Mouse (Mus musculus) heart, embryonic 10.5 days (tissue): ENCODE data around the gene Ccnk. TPM values are rescaled to one million over a fixed set of nuclear protein-coding genes. Genes with fewer than 3 reads are reported as not detected.

Experiments used
- DNase-seq: peaks from one replicate; pipeline ENCODE4 v3.0.0-alpha.2; 2017; ENCODE audit warnings: low spot score
- H3K27ac ChIP-seq: fragments of 300-500 bp; sonication (generic); 2 replicates; pipeline ENCODE4 v1.5.1; 2016; ENCODE audit warnings: mild to moderate bottlenecking
- H3K27me3 ChIP-seq: fragments of 300-500 bp; sonication (generic); 2 replicates; pipeline ENCODE4 v1.6.1; 2016; ENCODE audit warnings: mild to moderate bottlenecking; ENCODE audit not compliant: poor library complexity, insufficient read depth, severe bottlenecking
- H3K36me3 ChIP-seq: fragments of 300-500 bp; sonication (generic); 2 replicates; pipeline ENCODE4 v1.6.1; 2016; ENCODE audit warnings: mild to moderate bottlenecking, moderate library complexity
- H3K4me1 ChIP-seq: fragments of 300-500 bp; sonication (generic); 2 replicates; pipeline ENCODE4 v1.6.1; 2016; ENCODE audit warnings: mild to moderate bottlenecking
- H3K4me3 ChIP-seq: fragments of 300-500 bp; sonication (generic); 2 replicates; pipeline ENCODE4 v1.5.1; 2016; ENCODE audit warnings: mild to moderate bottlenecking, moderate library complexity
- H3K9me3 ChIP-seq: fragments of 300-500 bp; sonication (generic); 2 replicates; pipeline ENCODE4 v1.6.1; 2016; ENCODE audit warnings: mild to moderate bottlenecking, moderate library complexity
- WGBS: fragments of 180-500 bp; shearing (Covaris S2); methylation state at CpG from one replicate; pipeline ENCODE4 v1.1.7; 2016; 5-methylcytosine and 5-hydroxymethylcytosine counted together
- polyA plus RNA-seq: library from polyadenylated mRNA; unstranded; fragments of >200 nt; fragmentation: Nextera tagmentation; extraction: Ambion mirVana; gene quantifications from 2 replicates; pipeline ENCODE4 v1.2.1, GENCODE M21; 2016

Ccnk gene
- polyA plus RNA-seq, 1 experiment from 2014 or later: 3.6 TPM

DNA sequence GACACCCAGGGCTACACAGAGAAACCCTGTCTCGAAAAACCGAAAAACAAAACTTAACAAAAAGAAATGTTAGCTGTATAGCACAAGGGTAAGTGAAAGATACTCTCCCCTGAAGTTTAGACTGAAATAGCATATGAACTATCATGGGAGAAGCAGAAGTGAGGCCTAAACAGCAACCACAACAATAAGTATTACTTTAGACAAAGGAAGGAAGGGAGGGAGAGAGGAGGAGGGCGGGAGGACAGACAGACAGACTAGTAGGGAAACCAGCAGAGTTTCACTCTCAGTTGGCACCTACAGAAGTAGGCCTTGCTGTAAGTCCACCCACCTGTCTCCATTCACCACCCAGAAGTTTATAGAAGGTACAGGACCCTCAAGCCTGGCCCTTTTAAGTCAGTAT lies 8.9 kb upstream of the Ccnk start:
- Histone ChIP-seq H3K36me3 (no peaks in the 10 kb centered on the region), H3K27ac (no peak overlapping the region), H3K4me1 (peaks cover 13% of the 10 kb centered on the region), H3K4me3 (no peak overlapping the region), H3K27me3 (no peaks in the 10 kb centered on the region), H3K9me3 (no peaks in the 10 kb centered on the region)
- DNase-seq: no peak
- WGBS: 81% methylated on average over 3 of the region's 3 CpGs

DNA sequence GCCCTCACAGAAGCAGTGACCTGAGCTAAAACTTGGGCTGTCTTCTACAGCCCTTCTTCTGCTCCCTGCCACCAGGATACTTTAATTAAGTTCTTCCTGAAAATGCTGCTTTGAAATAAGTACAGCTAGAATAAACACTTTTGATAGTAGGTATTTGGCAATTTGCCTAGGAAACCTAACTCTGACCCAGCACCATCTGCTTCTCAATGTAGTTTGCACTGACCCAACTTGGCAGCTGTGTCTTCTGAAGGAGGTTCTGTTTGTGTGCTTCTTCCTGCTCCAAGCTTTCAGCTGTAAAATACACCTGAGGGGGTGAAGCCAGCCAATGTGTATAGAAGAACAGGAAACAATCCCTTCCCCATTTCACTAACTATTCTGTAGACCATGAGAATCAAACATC lies 8.0 kb upstream of the Ccnk start:
- H3K4me3 ChIP-seq: no peak overlapping the region
- no peaks in the 10 kb centered on the region for H3K9me3 ChIP-seq
- DNase-seq: no peak
- H3K4me1 ChIP-seq: peaks cover 15% of the 10 kb centered on the region
- H3K27ac ChIP-seq: no peak overlapping the region
- no peaks in the 10 kb centered on the region for H3K36me3 ChIP-seq
- H3K27me3 ChIP-seq: no peaks in the 10 kb centered on the region

DNA sequence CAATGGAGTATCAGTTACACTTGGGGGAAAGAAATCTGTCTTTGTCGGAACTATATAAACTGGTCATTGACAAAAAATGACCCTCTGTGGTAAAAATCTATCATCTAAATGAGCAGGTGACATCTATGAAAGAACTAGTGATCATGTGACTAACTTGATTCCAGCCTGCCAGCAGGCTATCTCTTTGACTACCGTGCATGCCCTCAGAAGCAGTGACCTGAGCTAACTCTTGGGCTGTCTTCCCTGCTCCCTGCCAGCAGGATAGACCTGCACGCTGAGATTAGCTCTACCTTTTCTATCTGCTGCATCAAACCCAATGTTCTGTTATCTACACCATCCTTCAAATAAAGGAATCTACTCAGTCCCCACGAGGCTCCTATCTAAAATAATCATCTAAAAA lies 6.7 kb upstream of the Ccnk start:
- no peak overlapping the region for H3K4me3 ChIP-seq
- peaks cover 25% of the 10 kb centered on the region for H3K4me1 ChIP-seq
- no peak for DNase-seq
- H3K27me3 ChIP-seq: no peaks in the 10 kb centered on the region
- WGBS: 65% methylated on average over 4 of the region's 4 CpGs
- H3K36me3 ChIP-seq: 0 out of 2 replicates have a peak, but pooled peaks cover 2% of the 10 kb centered on the region
- no peaks in the 10 kb centered on the region for H3K9me3 ChIP-seq
- H3K27ac ChIP-seq: no peak overlapping the region

DNA sequence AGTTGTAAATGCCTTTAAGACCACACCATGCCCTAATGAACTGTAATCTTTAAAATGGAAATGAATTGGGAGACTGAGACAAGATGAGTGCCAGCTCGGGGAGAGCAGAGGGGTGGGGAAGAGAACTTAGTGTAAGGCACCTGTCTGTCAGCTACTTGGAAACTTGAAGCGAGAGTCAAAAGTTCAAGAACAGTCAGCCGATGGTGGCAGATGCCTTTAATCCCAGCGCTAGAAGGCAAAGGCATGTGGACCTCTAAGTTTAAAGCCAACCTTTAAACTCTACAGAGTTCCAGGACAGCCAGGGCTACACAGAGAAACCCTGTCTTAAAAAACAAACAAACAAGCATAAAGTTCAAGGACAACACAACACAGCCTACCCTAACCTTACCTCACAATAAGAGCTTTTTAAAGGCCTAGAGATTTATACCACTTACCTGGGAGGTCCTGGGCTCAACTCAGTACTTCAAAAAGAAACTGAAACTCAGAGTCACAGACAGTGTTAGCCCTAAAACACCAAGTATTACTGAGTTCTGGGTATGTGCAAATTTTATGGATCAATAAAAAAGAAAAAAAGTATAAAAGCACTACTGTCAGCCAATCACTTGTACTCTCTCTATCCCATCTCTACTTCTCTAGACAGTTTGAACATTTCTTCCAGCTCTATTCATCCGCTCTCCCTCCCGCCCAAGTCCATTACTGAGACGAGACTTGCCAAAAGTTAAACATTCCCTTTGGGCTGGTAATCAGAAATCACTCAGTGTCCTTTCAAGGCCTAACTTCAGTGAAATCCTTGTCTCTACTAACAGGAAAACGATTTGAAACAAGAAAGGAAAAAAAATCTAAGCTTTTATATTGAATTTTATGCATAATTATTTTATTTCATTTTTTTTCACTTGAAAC lies 4.5 kb upstream of the Ccnk start:
- Histone ChIP-seq H3K9me3 (no peaks in the 10 kb centered on the region), H3K27ac (no peak overlapping the region), H3K27me3 (no peaks in the 10 kb centered on the region), H3K4me3 (no peak overlapping the region), H3K4me1 (peaks cover 25% of the 10 kb centered on the region), H3K36me3 (0 out of 2 replicates have a peak, but pooled peaks cover 2% of the 10 kb centered on the region)
- DNase-seq: no peak
- 71% methylated on average over 8 of the region's 8 CpGs for WGBS

DNA sequence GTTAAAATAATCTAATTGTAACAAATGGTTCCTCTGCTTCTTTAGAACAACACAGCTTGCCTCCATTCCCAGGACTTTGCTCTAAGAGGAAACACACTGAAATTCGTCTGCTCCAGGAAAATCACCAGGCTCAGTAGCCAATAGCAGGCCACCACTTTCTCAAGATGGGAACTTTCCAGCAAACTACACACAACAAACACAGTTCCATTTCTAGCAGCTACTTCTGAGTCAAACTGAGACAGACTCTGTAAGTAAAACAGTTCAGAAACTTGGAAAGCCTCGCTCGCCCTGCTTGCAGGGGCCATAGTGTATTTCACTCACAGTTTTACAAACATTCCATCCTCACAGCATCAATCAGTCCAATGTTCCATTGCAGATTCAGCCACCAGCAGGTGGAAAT lies 3.0 kb upstream of the Ccnk start:
- Histone ChIP-seq H3K27ac (no peak overlapping the region), H3K4me3 (no peak overlapping the region), H3K9me3 (no peaks in the 10 kb centered on the region), H3K27me3 (no peaks in the 10 kb centered on the region), H3K36me3 (0 out of 2 replicates have a peak, but pooled peaks cover 2% of the 10 kb centered on the region), H3K4me1 (peaks cover 32% of the 10 kb centered on the region)
- 75% methylated on average over 3 of the region's 3 CpGs for WGBS
- DNase-seq: no peak

DNA sequence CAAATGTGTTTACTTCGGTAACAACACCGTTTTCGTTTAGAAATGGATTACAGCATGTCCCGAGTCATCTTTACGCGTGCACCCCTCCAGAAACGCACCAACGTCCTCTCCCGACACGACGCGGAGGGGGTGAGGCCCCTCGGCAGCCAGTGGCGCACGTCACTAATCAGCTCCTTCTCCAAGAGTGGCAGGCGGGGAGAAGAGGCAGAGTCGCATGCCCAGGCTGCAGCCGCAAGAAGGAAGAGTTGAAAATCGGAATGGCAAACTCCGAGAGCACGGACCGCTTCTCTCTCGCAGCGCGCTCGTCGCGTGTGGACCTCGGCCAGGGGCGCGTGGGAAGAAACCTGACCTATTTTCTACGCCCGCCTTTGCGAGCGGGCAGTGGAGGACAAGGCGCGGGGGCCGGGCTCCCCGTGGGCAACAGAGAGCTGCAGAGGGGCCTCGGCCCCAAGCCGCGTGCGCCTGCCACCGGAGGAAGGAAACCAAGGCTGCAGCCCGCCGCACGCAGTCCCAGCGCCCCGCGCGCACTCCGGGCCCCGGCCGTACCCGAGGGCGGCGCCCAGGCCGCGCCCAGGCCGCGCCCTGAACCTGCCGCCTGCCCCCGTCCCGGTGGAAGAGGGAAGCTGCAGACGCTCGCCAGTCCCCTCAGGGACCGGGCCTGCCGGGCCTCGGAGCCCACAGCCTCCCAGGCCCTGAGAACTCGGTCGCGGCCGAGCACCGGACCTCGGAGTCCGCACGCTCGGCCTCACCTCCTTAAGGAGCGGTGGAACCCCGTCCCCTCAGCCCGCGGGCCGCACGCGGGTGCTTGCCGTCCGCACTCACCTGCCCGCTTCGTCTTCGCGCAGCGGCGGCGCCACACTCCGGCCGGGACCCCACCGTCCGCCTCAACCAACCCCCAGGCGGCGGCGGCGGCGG lies 791 bp upstream of the Ccnk start:
- under 1% methylated on average over 94 of the region's 103 CpGs for WGBS
- no peaks in the 10 kb centered on the region for H3K27me3 ChIP-seq
- H3K4me1 ChIP-seq: peaks cover 32% of the 10 kb centered on the region
- peak overlapping the region; percentile 96 for H3K27ac ChIP-seq
- no peaks in the 10 kb centered on the region for H3K9me3 ChIP-seq
- peak overlapping the region; percentile 98 for H3K4me3 ChIP-seq
- H3K36me3 ChIP-seq: peaks cover 20% of the 10 kb centered on the region
- peak; percentile 88 for DNase-seq

DNA sequence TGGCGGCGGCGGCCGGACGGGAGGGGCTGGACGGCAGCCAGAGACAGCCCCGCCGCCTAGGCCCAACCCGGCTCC lies 296 bp upstream of the Ccnk start, which contains the start of gene Setd3:
Gene Setd3 (minus strand): TSS at position 69 of the 75 bp plus-strand sequence.
- peak within 1 kb of the TSS; percentile 98 for H3K4me3 ChIP-seq
- H3K27ac ChIP-seq: peak within 1 kb of the TSS; percentile 96
- peaks cover 32% of the 10 kb centered on the region for H3K4me1 ChIP-seq
- H3K36me3 ChIP-seq: peaks cover 24% of the 10 kb centered on the region
- H3K9me3 ChIP-seq: no peaks in the 10 kb centered on the region
- no peak for DNase-seq
- H3K27me3 ChIP-seq: no peaks in the 10 kb centered on the region
- 0% methylated on average over 9 of the region's 9 CpGs for WGBS

DNA sequence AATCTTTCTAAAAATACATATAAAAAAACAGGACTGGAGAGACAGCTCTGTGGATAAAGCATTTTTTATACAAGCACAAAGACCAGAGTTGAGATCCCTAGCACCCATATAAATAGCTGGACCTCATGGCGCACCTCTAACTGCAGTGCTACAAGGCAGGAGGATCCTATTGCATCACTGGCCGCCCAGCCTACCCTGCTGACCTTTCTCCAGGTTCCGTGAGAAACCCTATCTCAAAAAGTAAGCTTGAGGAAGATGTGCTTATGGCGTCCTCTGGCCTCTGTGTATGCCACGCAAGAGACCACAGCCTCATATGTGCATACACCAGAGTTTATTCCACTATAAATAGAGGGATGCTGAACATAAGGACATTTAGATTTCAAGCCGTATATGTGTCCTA lies 2.3 kb downstream of the Ccnk start:
- WGBS: 91% methylated on average over 6 of the region's 6 CpGs
- Histone ChIP-seq H3K9me3 (no peaks in the 10 kb centered on the region), H3K27me3 (no peaks in the 10 kb centered on the region)

DNA sequence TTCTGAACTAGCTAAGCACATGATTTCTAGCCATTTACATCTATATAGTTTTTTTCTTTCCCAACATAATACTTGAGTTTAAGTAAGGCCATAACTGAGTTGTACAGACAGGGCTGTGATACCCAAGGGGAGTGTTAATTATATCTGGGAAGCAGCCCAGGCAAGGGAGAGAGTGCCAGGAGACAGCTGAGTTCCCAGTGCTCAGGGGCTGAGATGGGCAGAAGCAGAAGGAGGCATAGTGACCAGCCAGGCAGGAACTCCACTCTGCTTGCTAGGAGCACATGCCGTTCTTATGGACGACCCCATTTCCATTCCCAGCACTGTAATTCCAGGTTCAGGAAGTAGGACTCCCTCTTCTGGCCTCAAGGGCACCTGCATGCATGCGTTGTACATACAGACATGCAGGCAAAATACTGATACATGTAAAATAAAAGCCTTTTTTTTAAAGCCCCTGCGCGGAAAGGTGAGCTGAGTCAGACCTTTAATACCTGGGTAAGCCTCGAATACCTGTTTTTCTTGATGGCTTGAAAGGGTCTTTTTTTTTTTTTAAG lies 8.2 kb downstream of the Ccnk start:
- 89% methylated on average over 6 of the region's 6 CpGs for WGBS
- DNase-seq: no peak
- H3K27ac ChIP-seq: no peak overlapping the region

More for the DNA sequence above, 2.3 kb downstream of the Ccnk start:
- no peak for DNase-seq
- Histone ChIP-seq H3K27ac (no peak overlapping the region), H3K36me3 (peaks cover 37% of the 10 kb centered on the region), H3K4me3 (no peak overlapping the region), H3K4me1 (peaks cover 22% of the 10 kb centered on the region)

DNA sequence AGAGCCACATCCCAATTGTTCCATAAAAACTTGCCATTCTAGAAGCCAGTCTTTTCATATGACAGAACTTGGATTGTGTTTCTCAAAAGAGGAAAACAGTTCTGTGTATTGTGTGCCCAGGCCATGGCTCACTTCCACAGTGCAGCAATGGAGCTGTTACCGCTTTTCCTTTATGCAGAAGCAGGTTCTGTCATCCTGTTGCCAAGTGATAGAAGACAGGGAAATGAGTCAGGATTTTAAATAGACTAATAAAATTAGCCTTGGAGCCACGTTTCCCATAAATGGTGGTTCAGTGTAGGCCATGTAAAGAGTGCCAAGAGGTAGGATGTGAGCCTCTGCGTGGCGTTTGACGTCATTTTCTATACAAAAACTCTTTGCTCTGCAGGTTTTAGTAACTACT lies 14.5 kb downstream of the Ccnk start:
- no peak for DNase-seq
- no peaks in the 10 kb centered on the region for H3K4me1 ChIP-seq
- no peaks in the 10 kb centered on the region for H3K27me3 ChIP-seq
- H3K36me3 ChIP-seq: peaks cover 99% of the 10 kb centered on the region
- no peaks in the 10 kb centered on the region for H3K9me3 ChIP-seq
- no peak overlapping the region for H3K27ac ChIP-seq
- WGBS: 92% methylated on average over 5 of the region's 5 CpGs
- no peak overlapping the region for H3K4me3 ChIP-seq

More for the DNA sequence above, 8.2 kb downstream of the Ccnk start:
- Histone ChIP-seq H3K9me3 (no peaks in the 10 kb centered on the region), H3K27me3 (no peaks in the 10 kb centered on the region), H3K4me3 (no peak overlapping the region), H3K4me1 (no peaks in the 10 kb centered on the region), H3K36me3 (peaks cover 84% of the 10 kb centered on the region)

DNA sequence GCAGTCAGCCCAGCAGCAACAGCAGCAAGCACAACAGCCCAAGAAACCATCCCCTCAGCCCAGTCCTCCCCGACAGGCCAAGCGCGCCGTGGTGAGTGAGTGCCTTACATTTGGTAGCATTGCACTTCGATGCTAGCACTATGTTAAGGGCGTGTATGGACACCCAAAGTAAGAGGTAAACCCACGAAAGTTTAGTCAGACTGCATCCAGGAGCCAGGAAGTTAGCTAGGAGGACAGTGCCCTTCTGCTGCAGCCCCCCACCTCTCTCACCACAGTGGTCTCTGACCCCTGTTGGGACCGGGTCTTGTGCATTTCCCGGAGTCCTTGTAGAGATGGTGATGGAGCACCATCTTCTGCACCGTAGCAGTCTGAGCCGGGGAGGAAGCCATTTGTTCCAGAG lies 16.4 kb downstream of the Ccnk start:
- peaks cover 99% of the 10 kb centered on the region for H3K36me3 ChIP-seq
- H3K9me3 ChIP-seq: no peaks in the 10 kb centered on the region
- no peaks in the 10 kb centered on the region for H3K4me1 ChIP-seq
- no peak overlapping the region for H3K4me3 ChIP-seq
- 94% methylated on average over 11 of the region's 11 CpGs for WGBS
- DNase-seq: no peak
- no peaks in the 10 kb centered on the region for H3K27me3 ChIP-seq
- no peak overlapping the region for H3K27ac ChIP-seq

DNA sequence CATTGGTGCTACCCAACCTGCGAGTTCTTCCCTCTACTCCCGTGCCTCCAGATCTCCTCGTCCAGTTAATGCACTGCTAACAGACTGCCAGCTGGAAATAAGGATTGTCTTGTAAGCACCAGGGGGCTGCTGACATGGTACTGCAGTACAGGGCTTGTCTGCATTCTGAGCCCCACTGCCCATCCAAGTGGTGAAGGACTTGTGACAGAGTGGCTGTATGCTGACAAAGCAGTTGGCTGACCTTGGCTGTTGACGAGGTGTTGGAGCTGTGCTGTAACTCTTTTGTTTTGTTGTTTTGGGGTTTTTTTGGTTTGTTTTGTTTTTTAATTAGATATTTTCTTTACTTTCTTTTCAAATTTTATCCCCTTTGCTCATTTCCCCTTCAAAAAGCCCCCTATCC lies 19.1 kb downstream of the Ccnk start:
- no peak for DNase-seq
- H3K4me1 ChIP-seq: no peaks in the 10 kb centered on the region
- H3K36me3 ChIP-seq: peaks cover 100% of the 10 kb centered on the region
- no peak overlapping the region for H3K27ac ChIP-seq
- no peaks in the 10 kb centered on the region for H3K27me3 ChIP-seq
- H3K9me3 ChIP-seq: no peaks in the 10 kb centered on the region
- WGBS: 88% methylated on average over 4 of the region's 4 CpGs
- no peak overlapping the region for H3K4me3 ChIP-seq

DNA sequence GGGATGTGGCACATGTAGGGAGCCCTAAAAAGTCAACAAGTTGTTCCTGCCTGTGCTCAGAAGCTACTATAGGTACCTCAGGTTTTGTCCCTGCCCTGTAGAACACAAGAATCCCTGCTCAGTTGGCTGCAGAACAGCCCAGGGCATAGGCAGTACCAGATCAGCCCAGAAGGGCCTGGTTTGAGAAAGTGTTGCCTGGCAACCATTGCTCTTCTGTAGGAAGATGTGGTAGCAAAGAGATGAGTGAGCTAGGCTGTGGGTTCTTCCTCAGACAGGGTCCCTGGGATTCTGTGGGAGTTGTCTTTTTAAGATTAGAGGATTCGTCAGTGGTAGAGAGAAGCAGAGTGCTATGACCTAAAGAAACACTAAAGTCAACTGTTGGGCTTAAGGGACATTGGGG lies 20.7 kb downstream of the Ccnk start:
- Histone ChIP-seq H3K4me3 (no peak overlapping the region), H3K9me3 (no peaks in the 10 kb centered on the region), H3K36me3 (peaks cover 98% of the 10 kb centered on the region), H3K27me3 (no peaks in the 10 kb centered on the region), H3K4me1 (no peaks in the 10 kb centered on the region), H3K27ac (no peak overlapping the region)
- 82% methylated on average over 1 of the region's 1 CpGs for WGBS
- DNase-seq: no peak
